Mouse (Mus musculus): Measurements from ENCODE around the gene Dgkq.

- no peak for TF ChIP-seq CTCF (IDR thresholded peaks at IDR 0.05; ENCODE audit: low read depth, low read length)
- TF ChIP-seq GATA1 (IDR thresholded peaks at IDR 0.05; ENCODE audit: borderline replicate concordance, low read length), result no peak
- TF ChIP-seq GATA2 (IDR thresholded peaks at IDR 0.05; ENCODE audit: borderline replicate concordance, low read depth, low read length), result no peak
Measured at GRCm38 (mm10) chr5:108655381-108655780, 14.1 kb downstream of the Dgkq start.
